Mouse (Mus musculus): ENCODE measurements around the gene Mybpc1.

Mybpc1 gene

GRCm38 (mm10) chr10:88604943-88605342 lies at the start of gene Mybpc1:
Gene Mybpc1 (minus strand): TSS chr10:88605152.
- DNase-seq = no peak

GRCm38 (mm10) chr10:88645448-88645847 lies 40.5 kb upstream of the Mybpc1 start:
- DNase-seq = no peak

- DNase-seq = no peak
Observed at GRCm38 (mm10) chr10:88631330-88631953, 26.5 kb upstream of the Mybpc1 start.

GRCm38 (mm10) chr10:88630663-88631329 lies 25.8 kb upstream of the Mybpc1 start:
- DNase-seq = no peak

GRCm38 (mm10) chr10:88627052-88627451 lies 22.1 kb upstream of the Mybpc1 start:
- DNase-seq = no peak

GRCm38 (mm10) chr10:88626176-88626575 lies 21.2 kb upstream of the Mybpc1 start:
- DNase-seq = no peak

- DNase-seq = no peak
Observed at GRCm38 (mm10) chr10:88624300-88624699, 19.3 kb upstream of the Mybpc1 start.

GRCm38 (mm10) chr10:88622624-88623023 lies 17.7 kb upstream of the Mybpc1 start:
- DNase-seq = no peak

GRCm38 (mm10) chr10:88620809-88621208 lies 15.9 kb upstream of the Mybpc1 start:
- no peak for DNase-seq

- no peak for DNase-seq
Observed at GRCm38 (mm10) chr10:88613051-88613450, 8.1 kb upstream of the Mybpc1 start.

- DNase-seq = no peak
Observed at GRCm38 (mm10) chr10:88606686-88607085, 1.7 kb upstream of the Mybpc1 start.

- DNase-seq = no peak
Observed at GRCm38 (mm10) chr10:88606065-88606464, 1.1 kb upstream of the Mybpc1 start.

- DNase-seq = no peak
Observed at GRCm38 (mm10) chr10:88603773-88604172, 1.2 kb downstream of the Mybpc1 start.

GRCm38 (mm10) chr10:88603256-88603655 lies 1.7 kb downstream of the Mybpc1 start:
- no peak for DNase-seq

- no peak for DNase-seq
Observed at GRCm38 (mm10) chr10:88600591-88600990, 4.4 kb downstream of the Mybpc1 start.

GRCm38 (mm10) chr10:88592316-88592715 lies 12.6 kb downstream of the Mybpc1 start:
- no peak for DNase-seq

GRCm38 (mm10) chr10:88591042-88591441 lies 13.9 kb downstream of the Mybpc1 start:
- peak; percentile 54 for DNase-seq

- no peak for DNase-seq
Observed at GRCm38 (mm10) chr10:88584469-88584868, 20.5 kb downstream of the Mybpc1 start.

GRCm38 (mm10) chr10:88580786-88581185 lies 24.2 kb downstream of the Mybpc1 start:
- no peak for DNase-seq

- no peak for DNase-seq
Observed at GRCm38 (mm10) chr10:88578651-88579050, 26.3 kb downstream of the Mybpc1 start.

- DNase-seq = no peak
Observed at GRCm38 (mm10) chr10:88574115-88574635, 30.8 kb downstream of the Mybpc1 start.

- DNase-seq = no peak
Observed at GRCm38 (mm10) chr10:88572123-88572522, 32.8 kb downstream of the Mybpc1 start.

GRCm38 (mm10) chr10:88557046-88557445 lies 47.9 kb downstream of the Mybpc1 start:
- DNase-seq = no peak

GRCm38 (mm10) chr10:88552738-88553137 lies 52.2 kb downstream of the Mybpc1 start:
- DNase-seq = no peak
